Mouse (Mus musculus) liver, embryonic 11.5 days (tissue): ENCODE measurements around the gene Stab2. TPM values are rescaled to one million over a fixed set of nuclear protein-coding genes. Genes with fewer than 3 reads are reported as not detected.
A peak's percentile ranks its signal among the peaks of the same experiment; 100 is the strongest.

ENCODE experiments used
- ATAC-seq: fragments of 200-750 bp; cut with Nextera tagmentation; replicated peaks from 2 replicates; pipeline ENCODE4 v1.8.0; 2017; ENCODE audit warnings: moderate number of reproducible peaks, mild to moderate bottlenecking, moderate TSS enrichment, moderate library complexity; ENCODE audit not compliant: low FRiP score
- DNase-seq: peaks from one replicate; pipeline ENCODE4 v3.0.0-alpha.2; 2017; ENCODE audit warnings: low spot score
- H3K27ac ChIP-seq: fragments of 300-500 bp; sonication (generic); 2 replicates; pipeline ENCODE4 v1.5.1; 2014; ENCODE audit warnings: mild to moderate bottlenecking, low read depth, low read length, control low read depth
- H3K27me3 ChIP-seq: fragments of 300-500 bp; sonication (generic); replicated peaks from 2 replicates; pipeline ENCODE4 v1.6.1; 2014; ENCODE audit warnings: low read length, mixed read lengths; ENCODE audit not compliant: control insufficient read depth, insufficient read depth
- H3K36me3 ChIP-seq: fragments of 300-500 bp; sonication (generic); 2 replicates; pipeline ENCODE4 v1.6.1; 2014; ENCODE audit warnings: mild to moderate bottlenecking, low read length, moderate library complexity, mixed read lengths; ENCODE audit not compliant: control insufficient read depth, insufficient read depth
- H3K4me1 ChIP-seq: fragments of 300-500 bp; sonication (generic); replicated peaks from 2 replicates; pipeline ENCODE4 v1.6.1; 2014; ENCODE audit warnings: low read length, mixed read lengths; ENCODE audit not compliant: control insufficient read depth, insufficient read depth
- H3K4me2 ChIP-seq: fragments of 300-500 bp; sonication (generic); 2 replicates; pipeline ENCODE4 v1.6.1; 2014; ENCODE audit warnings: mild to moderate bottlenecking, control low read depth, moderate library complexity
- H3K4me3 ChIP-seq: fragments of 300-500 bp; sonication (generic); 2 replicates; pipeline ENCODE4 v1.5.1; 2014; ENCODE audit warnings: low read depth, low read length, control low read depth
- H3K9ac ChIP-seq: fragments of 300-500 bp; sonication (generic); 2 replicates; pipeline ENCODE4 v1.6.1; 2014; ENCODE audit warnings: low read depth, low read length, control low read depth
- H3K9me3 ChIP-seq: fragments of 300-500 bp; sonication (generic); 2 replicates; pipeline ENCODE4 v1.6.1; 2016; ENCODE audit warnings: low read length, inconsistent platforms, mixed read lengths; ENCODE audit not compliant: control insufficient read depth
- WGBS: fragments of 180-500 bp; shearing (Covaris S2); extraction: QIAGEN DNeasy Blood & Tissue Kit; methylation state at CpG from one replicate; pipeline ENCODE4 v1.1.7; 2014; 5-methylcytosine and 5-hydroxymethylcytosine counted together
- polyA plus RNA-seq: library from polyadenylated mRNA; unstranded; fragments of >200 nt; fragmentation: Nextera tagmentation; extraction: Ambion mirVana; gene quantifications from 2 replicates; pipeline ENCODE4 v1.2.1, GENCODE M21; 2014

Stab2 gene
- polyA plus RNA-seq, 1 experiment from 2014 or later, result 27.2 TPM

DNA sequence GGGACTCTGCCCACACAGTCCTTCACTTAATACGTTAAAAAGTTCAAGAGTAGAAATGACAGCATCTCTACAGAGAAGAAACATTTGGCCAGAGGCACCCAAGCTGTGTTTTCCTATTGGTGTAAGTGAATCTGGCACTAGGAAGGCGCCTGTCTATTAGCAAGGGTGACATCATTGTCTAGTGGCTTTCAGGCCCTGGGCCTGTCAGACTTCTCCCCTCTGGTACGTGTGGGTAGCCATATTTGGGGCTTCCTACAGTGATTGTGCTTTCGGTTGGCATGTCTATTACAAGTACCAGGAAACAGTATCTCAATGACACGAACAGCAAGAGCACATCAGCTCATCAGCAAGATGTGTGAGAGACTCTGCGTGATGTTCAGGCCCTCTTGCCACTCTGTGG is 31.5 kb upstream of the Stab2 start:
- H3K9me3 ChIP-seq, result no peaks in the 10 kb centered on the region
- ATAC-seq (no peak), DNase-seq (no peak)
- WGBS, result 71% methylated on average over 6 of the region's 6 CpGs
- H3K9ac ChIP-seq, result no peak overlapping the region
- no peaks in the 10 kb centered on the region for H3K36me3 ChIP-seq
- no peaks in the 10 kb centered on the region for H3K27me3 ChIP-seq
- H3K4me1 ChIP-seq, result peaks cover 3% of the 10 kb centered on the region; the same call in 1 of the 2 replicates
- H3K4me2 ChIP-seq, result no peak overlapping the region
- no peak overlapping the region for H3K4me3 ChIP-seq
- H3K27ac ChIP-seq, result no peak overlapping the region

DNA sequence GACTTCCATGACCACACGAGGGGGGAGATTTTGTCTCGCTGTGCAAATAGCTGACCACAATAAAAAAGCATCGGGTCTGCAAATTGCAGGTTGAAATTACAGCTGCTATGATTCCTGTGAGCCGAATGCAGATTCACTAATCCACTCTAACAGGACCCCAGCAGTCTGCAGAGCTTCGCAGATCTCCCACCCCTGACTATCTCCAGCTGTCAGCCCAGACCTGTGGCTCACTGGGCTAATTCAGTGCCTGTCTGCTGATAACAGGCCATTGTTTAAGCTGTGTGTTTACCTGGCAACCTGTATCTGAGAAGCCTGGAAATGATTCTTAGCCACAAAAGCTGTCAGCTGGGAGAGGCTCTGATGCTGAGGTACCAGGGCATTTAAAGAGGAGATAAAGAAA is 29.2 kb upstream of the Stab2 start:
- H3K4me1 ChIP-seq, result peaks cover 3% of the 10 kb centered on the region; the same call in 1 of the 2 replicates
- H3K4me2 ChIP-seq, result no peak overlapping the region
- H3K27me3 ChIP-seq, result no peaks in the 10 kb centered on the region
- no peak for DNase-seq
- no peaks in the 10 kb centered on the region for H3K9me3 ChIP-seq
- H3K4me3 ChIP-seq, result no peak overlapping the region
- 36% methylated on average over 5 of the region's 5 CpGs for WGBS
- H3K9ac ChIP-seq, result no peak overlapping the region
- ATAC-seq, result no peak
- no peaks in the 10 kb centered on the region for H3K36me3 ChIP-seq
- no peak overlapping the region for H3K27ac ChIP-seq

DNA sequence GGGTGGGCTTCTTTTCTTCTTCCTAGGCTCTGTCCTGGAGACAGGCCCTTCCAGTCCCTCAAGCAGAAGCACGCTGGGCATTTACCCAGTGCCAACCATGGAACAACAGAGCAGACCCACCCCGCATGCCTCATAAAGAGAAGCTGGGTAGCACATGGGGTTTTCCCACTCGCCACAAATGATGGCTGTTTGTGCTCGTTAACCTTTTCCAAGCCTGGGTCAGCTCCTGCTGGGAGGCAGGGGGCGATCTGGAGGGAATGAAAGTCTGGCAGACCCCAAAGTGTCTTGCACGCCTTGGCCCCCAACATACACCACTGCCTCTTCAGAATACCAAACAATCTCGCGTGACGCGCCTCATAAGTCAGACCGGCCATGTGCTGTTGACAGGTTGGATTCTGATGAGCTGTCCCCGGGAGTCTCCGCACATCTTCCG is 28.5 kb upstream of the Stab2 start:
- H3K36me3 ChIP-seq, result no peaks in the 10 kb centered on the region
- H3K27me3 ChIP-seq, result no peaks in the 10 kb centered on the region
- H3K4me1 ChIP-seq, result peaks cover 3% of the 10 kb centered on the region; the same call in 1 of the 2 replicates
- no peak for ATAC-seq
- no peak overlapping the region for H3K4me2 ChIP-seq
- no peaks in the 10 kb centered on the region for H3K9me3 ChIP-seq
- H3K9ac ChIP-seq, result no peak overlapping the region
- no peak for DNase-seq
- H3K27ac ChIP-seq, result no peak overlapping the region
- WGBS, result 72% methylated on average over 14 of the region's 14 CpGs
- H3K4me3 ChIP-seq, result no peak overlapping the region

DNA sequence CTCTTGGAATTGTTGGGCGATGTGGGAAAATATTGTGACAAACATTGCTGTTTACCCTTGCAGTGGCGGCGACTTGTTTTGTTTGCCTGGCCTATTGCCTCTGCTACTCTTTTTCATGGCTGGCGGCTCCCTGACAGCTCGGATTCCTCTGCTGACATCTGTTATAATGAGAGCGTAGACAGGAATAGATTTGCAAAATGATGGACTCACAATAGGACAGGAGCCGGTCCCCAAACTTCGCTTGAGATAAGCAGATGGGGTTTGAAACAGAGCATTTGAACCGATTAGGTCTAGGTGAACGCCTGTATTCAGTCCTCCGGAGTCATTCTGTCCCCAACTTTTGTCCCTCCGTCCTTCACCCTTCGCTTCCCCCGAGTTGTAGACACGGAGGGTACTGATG is 28.0 kb upstream of the Stab2 start:
- H3K9me3 ChIP-seq, result no peaks in the 10 kb centered on the region
- H3K27me3 ChIP-seq, result no peaks in the 10 kb centered on the region
- H3K27ac ChIP-seq, result no peak overlapping the region
- WGBS, result 79% methylated on average over 15 of the region's 15 CpGs
- no peaks in the 10 kb centered on the region for H3K36me3 ChIP-seq
- DNase-seq (no peak), ATAC-seq (no peak)
- no peak overlapping the region for H3K4me3 ChIP-seq
- no peak overlapping the region for H3K9ac ChIP-seq
- peaks cover 3% of the 10 kb centered on the region; the same call in 1 of the 2 replicates for H3K4me1 ChIP-seq
- no peak overlapping the region for H3K4me2 ChIP-seq

DNA sequence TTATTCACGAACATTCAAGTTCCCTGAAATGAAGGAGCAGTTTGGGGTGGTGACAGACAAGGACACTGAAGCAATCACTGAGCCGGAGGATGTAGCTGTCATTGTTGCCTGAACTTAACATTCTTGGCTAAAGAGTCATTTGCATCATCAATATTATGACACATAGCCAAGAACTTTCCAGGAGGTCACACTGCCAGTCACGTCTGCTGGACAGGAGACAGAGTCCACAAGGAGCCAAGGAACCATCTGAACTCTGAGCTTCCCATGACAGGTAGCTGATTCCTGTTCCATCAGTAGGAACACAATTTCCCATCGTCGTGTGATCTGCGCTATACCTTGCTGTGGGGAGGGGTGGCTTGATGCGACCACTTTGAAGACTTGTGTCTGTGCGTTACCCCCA is 24.9 kb upstream of the Stab2 start:
- no peak overlapping the region for H3K4me3 ChIP-seq
- DNase-seq (no peak), ATAC-seq (no peak)
- no peak overlapping the region for H3K9ac ChIP-seq
- H3K9me3 ChIP-seq, result no peaks in the 10 kb centered on the region
- WGBS, result 84% methylated on average over 8 of the region's 8 CpGs
- H3K27me3 ChIP-seq, result no peaks in the 10 kb centered on the region
- peaks cover 3% of the 10 kb centered on the region; the same call in 1 of the 2 replicates for H3K4me1 ChIP-seq
- H3K36me3 ChIP-seq, result no peaks in the 10 kb centered on the region
- no peak overlapping the region for H3K4me2 ChIP-seq
- no peak overlapping the region for H3K27ac ChIP-seq

DNA sequence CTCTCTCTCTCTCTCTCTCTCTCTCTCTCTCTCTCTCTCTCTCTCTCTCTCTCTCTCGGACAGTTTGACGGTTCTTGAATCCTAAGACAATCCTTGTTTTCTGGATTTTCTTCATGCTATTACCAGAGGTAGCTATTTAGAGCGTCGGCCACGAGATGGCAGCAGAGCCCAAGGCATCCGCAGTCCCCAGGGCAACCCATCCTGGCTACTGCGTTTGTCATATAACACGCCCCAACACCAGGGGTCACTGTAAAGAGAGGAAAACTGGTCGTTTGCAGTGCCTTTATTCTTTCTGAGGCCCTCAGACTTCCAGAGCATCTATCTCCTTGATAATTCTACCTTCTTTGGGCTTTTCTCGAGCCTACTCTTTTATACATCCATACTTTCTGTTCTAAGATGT is 17.1 kb upstream of the Stab2 start:
- no peaks in the 10 kb centered on the region for H3K36me3 ChIP-seq
- H3K4me1 ChIP-seq, result no peaks in the 10 kb centered on the region
- ATAC-seq (peak; percentile 74), DNase-seq (peak; percentile 62)
- H3K4me3 ChIP-seq, result no peak overlapping the region
- no peaks in the 10 kb centered on the region; the same call in 1 of the 2 replicates for H3K27me3 ChIP-seq
- WGBS, result 1% methylated on average over 9 of the region's 10 CpGs
- no peak overlapping the region for H3K9ac ChIP-seq
- no peaks in the 10 kb centered on the region for H3K9me3 ChIP-seq
- no peak overlapping the region for H3K4me2 ChIP-seq
- no peak overlapping the region for H3K27ac ChIP-seq

DNA sequence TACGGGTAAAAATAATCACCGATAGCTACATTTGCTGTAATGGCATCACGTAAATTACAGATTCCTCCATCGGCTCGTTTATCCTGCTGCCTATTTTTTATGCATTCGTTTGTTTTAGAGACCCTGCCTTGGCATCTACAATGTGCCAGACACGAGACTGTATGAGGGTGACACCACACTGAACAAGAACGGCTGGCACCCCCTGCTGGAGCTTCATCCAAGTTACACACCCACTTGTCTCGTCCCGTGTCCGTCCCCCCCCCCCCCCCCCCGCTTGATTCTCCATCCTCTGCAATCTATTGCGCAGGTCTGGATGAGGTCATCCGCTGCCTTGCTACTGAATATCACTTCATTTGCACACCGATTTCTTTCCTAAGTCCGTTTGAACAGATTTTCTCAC is 12.9 kb upstream of the Stab2 start:
- ATAC-seq (no peak), DNase-seq (no peak)
- H3K9ac ChIP-seq, result no peak overlapping the region
- H3K27ac ChIP-seq, result no peak overlapping the region
- WGBS, result 68% methylated on average over 14 of the region's 16 CpGs
- H3K4me2 ChIP-seq, result no peak overlapping the region
- no peak overlapping the region for H3K4me3 ChIP-seq
- no peaks in the 10 kb centered on the region for H3K4me1 ChIP-seq
- no peaks in the 10 kb centered on the region for H3K9me3 ChIP-seq
- no peaks in the 10 kb centered on the region for H3K36me3 ChIP-seq
- H3K27me3 ChIP-seq, result no peaks in the 10 kb centered on the region; the same call in 1 of the 2 replicates

DNA sequence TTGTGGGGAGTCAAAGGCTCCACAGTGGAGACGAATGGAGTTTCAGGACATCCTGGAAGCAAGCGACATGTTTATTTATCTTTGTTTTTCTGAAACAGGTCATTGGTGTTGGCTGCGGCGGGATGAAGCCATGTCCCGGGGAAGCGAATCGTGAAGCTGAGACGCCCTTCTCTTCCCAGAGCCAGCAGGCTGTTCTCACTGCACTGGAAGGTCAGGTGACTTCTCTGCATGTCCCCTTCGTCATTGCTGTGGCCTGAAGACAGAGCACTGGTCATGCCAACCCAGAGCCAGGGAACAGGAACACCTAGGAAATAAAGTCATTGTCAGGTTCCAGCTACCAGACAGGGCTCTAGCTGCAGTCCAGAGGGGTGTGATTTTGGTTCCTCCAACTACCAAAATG is 11.1 kb upstream of the Stab2 start:
- no peaks in the 10 kb centered on the region for H3K4me1 ChIP-seq
- H3K9me3 ChIP-seq, result no peaks in the 10 kb centered on the region
- H3K4me2 ChIP-seq, result no peak overlapping the region
- WGBS, result 74% methylated on average over 9 of the region's 9 CpGs
- H3K4me3 ChIP-seq, result no peak overlapping the region
- ATAC-seq (no peak), DNase-seq (no peak)
- no peak overlapping the region for H3K27ac ChIP-seq
- H3K27me3 ChIP-seq, result no peaks in the 10 kb centered on the region; the same call in 1 of the 2 replicates
- H3K36me3 ChIP-seq, result no peaks in the 10 kb centered on the region
- H3K9ac ChIP-seq, result no peak overlapping the region

DNA sequence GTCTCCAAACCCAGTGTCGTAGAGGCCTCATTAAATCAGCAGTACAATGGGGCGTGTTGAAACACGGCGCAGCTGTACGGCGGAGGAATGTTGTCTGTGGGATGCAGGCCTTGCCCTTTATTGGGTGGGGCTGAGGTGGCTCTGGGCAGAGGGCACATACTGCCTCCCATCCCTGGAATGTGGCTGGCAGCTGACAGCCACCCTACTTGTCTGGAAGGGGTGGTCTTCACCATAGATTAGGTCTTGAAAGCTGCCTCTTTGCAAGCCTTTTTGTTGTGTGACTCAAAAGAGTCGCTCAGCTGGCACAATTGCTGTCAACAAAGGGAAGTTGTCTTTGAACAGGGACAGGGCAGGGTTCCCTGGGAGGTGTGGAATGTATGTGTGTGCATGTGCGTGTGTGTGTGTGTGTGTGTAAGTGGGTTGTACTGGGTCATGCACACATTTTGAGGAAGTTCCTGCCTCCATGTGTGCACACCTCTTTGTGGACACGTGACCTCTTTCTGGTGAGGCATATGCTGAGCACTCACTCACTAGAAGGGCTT is 8.4 kb upstream of the Stab2 start:
- 70% methylated on average over 9 of the region's 9 CpGs for WGBS
- no peaks in the 10 kb centered on the region; the same call in 1 of the 2 replicates for H3K27me3 ChIP-seq
- DNase-seq (no peak), ATAC-seq (no peak)
- H3K9me3 ChIP-seq, result no peaks in the 10 kb centered on the region
- no peaks in the 10 kb centered on the region for H3K4me1 ChIP-seq
- H3K27ac ChIP-seq, result no peak overlapping the region
- no peak overlapping the region for H3K4me2 ChIP-seq
- no peaks in the 10 kb centered on the region for H3K36me3 ChIP-seq
- H3K9ac ChIP-seq, result no peak overlapping the region
- no peak overlapping the region for H3K4me3 ChIP-seq
